Mouse (Mus musculus): Measurements from ENCODE around the gene Bicdl1. TPM values are rescaled to one million over a fixed set of nuclear protein-coding genes. Genes with fewer than 3 reads are reported as not detected.
"Not testable (repeated sequence)": the region's sequence is repeated elsewhere in the genome, so short reads cannot be mapped to it uniquely, and the experiment has no call there.

Gene Bicdl1
- polyA plus RNA-seq, 1 experiment = 18.0 TPM

GRCm38 (mm10) chr5:115760903-115761302, 29.5 kb upstream of the Bicdl1 start:
- H3K27ac ChIP-seq (ENCODE audit: insufficient read depth, low read length) = no peak overlapping the region

GRCm38 (mm10) chr5:115758431-115759180, 27.2 kb upstream of the Bicdl1 start:
- WGBS = 57% methylated on average over 10 of the region's 10 CpGs
- DNase-seq (ENCODE audit: low read depth in 1 of 2, low spot score in 2 of 2) = no peak
- Histone ChIP-seq H3K27ac (ENCODE audit: insufficient read depth, low read length) (no peak overlapping the region), H3K36me3 (ENCODE audit: control insufficient read depth, insufficient read depth, low read length) (no peaks in the 10 kb centered on the region), H3K4me1 (ENCODE audit: control insufficient read depth, insufficient read depth, insufficient read length) (no peaks in the 10 kb centered on the region; the same call in 1 of the 2 replicates), H3K4me3 (ENCODE audit: extremely low read depth, insufficient read depth, insufficient read length) (no peak overlapping the region), H3K27me3 (ENCODE audit: control insufficient read depth, insufficient read depth, low read length) (no peaks in the 10 kb centered on the region)
- TF ChIP-seq POLR2A (IDR thresholded peaks at IDR 0.05; ENCODE audit: low read depth, low read length) = no peak
- no peak for TF ChIP-seq CTCF (IDR thresholded peaks at IDR 0.05; ENCODE audit: extremely low read depth, insufficient read depth, insufficient read length, insufficient replicate concordance)

More at GRCm38 (mm10) chr5:115760903-115761302, 29.5 kb upstream of the Bicdl1 start:
- WGBS = 57% methylated on average over 11 of the region's 11 CpGs
- Histone ChIP-seq H3K4me1 (ENCODE audit: control insufficient read depth, insufficient read depth, insufficient read length) (no peaks in the 10 kb centered on the region; the same call in 1 of the 2 replicates), H3K36me3 (ENCODE audit: control insufficient read depth, insufficient read depth, low read length) (no peaks in the 10 kb centered on the region), H3K4me3 (ENCODE audit: extremely low read depth, insufficient read depth, insufficient read length) (no peak overlapping the region), H3K27me3 (ENCODE audit: control insufficient read depth, insufficient read depth, low read length) (no peaks in the 10 kb centered on the region)
- TF ChIP-seq CTCF (IDR thresholded peaks at IDR 0.05; ENCODE audit: extremely low read depth, insufficient read depth, insufficient read length, insufficient replicate concordance) = no peak
- TF ChIP-seq POLR2A (IDR thresholded peaks at IDR 0.05; ENCODE audit: low read depth, low read length) = no peak
- peak in 1 of 2 experiments; percentile 3 for DNase-seq (ENCODE audit: low read depth in 1 of 2, low spot score in 2 of 2)

- H3K36me3 ChIP-seq (ENCODE audit: control insufficient read depth, insufficient read depth, low read length) = no peaks in the 10 kb centered on the region
- no peaks in the 10 kb centered on the region; the same call in 1 of the 2 replicates for H3K4me1 ChIP-seq (ENCODE audit: control insufficient read depth, insufficient read depth, insufficient read length)
- no peak for DNase-seq (ENCODE audit: low read depth in 1 of 2, low spot score in 2 of 2)
Measured at GRCm38 (mm10) chr5:115757516-115757915, 26.1 kb upstream of the Bicdl1 start.

GRCm38 (mm10) chr5:115755501-115755900, 24.1 kb upstream of the Bicdl1 start:
- no peak for TF ChIP-seq CTCF (IDR thresholded peaks at IDR 0.05; ENCODE audit: extremely low read depth, insufficient read depth, insufficient read length, insufficient replicate concordance)
- no peak for TF ChIP-seq POLR2A (IDR thresholded peaks at IDR 0.05; ENCODE audit: low read depth, low read length)
- peaks cover 2% of the 10 kb centered on the region; the same call in 1 of the 2 replicates for H3K4me1 ChIP-seq (ENCODE audit: control insufficient read depth, insufficient read depth, insufficient read length)
- DNase-seq (ENCODE audit: low read depth in 1 of 2, low spot score in 2 of 2) = no peak
- peak overlapping the region; percentile 60; the same call in 1 of the 2 replicates for H3K27ac ChIP-seq (ENCODE audit: insufficient read depth, low read length)
- H3K36me3 ChIP-seq (ENCODE audit: control insufficient read depth, insufficient read depth, low read length) = no peaks in the 10 kb centered on the region
- WGBS = 61% methylated on average over 7 of the region's 7 CpGs
- H3K27me3 ChIP-seq (ENCODE audit: control insufficient read depth, insufficient read depth, low read length) = no peaks in the 10 kb centered on the region
- no peak overlapping the region for H3K4me3 ChIP-seq (ENCODE audit: extremely low read depth, insufficient read depth, insufficient read length)

More at GRCm38 (mm10) chr5:115757516-115757915, 26.1 kb upstream of the Bicdl1 start:
- Histone ChIP-seq H3K27me3 (ENCODE audit: control insufficient read depth, insufficient read depth, low read length) (no peaks in the 10 kb centered on the region), H3K4me3 (ENCODE audit: extremely low read depth, insufficient read depth, insufficient read length) (no peak overlapping the region), H3K27ac (ENCODE audit: insufficient read depth, low read length) (no peak overlapping the region)
- WGBS = 89% methylated on average over 8 of the region's 8 CpGs
- TF ChIP-seq CTCF (IDR thresholded peaks at IDR 0.05; ENCODE audit: extremely low read depth, insufficient read depth, insufficient read length, insufficient replicate concordance) (no peak), POLR2A (IDR thresholded peaks at IDR 0.05; ENCODE audit: low read depth, low read length) (no peak)

- 55% methylated on average over 9 of the region's 9 CpGs for WGBS
- DNase-seq (ENCODE audit: low read depth in 1 of 2, low spot score in 2 of 2) = peak; percentile 19 to 41
- H3K4me3 ChIP-seq (ENCODE audit: extremely low read depth, insufficient read depth, insufficient read length) = no peak overlapping the region
- H3K27ac ChIP-seq (ENCODE audit: insufficient read depth, low read length) = peak overlapping the region; percentile 60
- no peaks in the 10 kb centered on the region for H3K36me3 ChIP-seq (ENCODE audit: control insufficient read depth, insufficient read depth, low read length)
- no peaks in the 10 kb centered on the region for H3K27me3 ChIP-seq (ENCODE audit: control insufficient read depth, insufficient read depth, low read length)
- H3K4me1 ChIP-seq (ENCODE audit: control insufficient read depth, insufficient read depth, insufficient read length) = peaks cover 2% of the 10 kb centered on the region; the same call in 1 of the 2 replicates
- TF ChIP-seq CTCF (IDR thresholded peaks at IDR 0.05; ENCODE audit: extremely low read depth, insufficient read depth, insufficient read length, insufficient replicate concordance) = no peak
- no peak for TF ChIP-seq POLR2A (IDR thresholded peaks at IDR 0.05; ENCODE audit: low read depth, low read length)
Measured at GRCm38 (mm10) chr5:115754831-115755230, 23.4 kb upstream of the Bicdl1 start.

GRCm38 (mm10) chr5:115752883-115753282, 21.5 kb upstream of the Bicdl1 start:
- H3K4me3 ChIP-seq (ENCODE audit: extremely low read depth, insufficient read depth, insufficient read length) = no peak overlapping the region
- H3K36me3 ChIP-seq (ENCODE audit: control insufficient read depth, insufficient read depth, low read length) = no peaks in the 10 kb centered on the region
- no peak overlapping the region for H3K27ac ChIP-seq (ENCODE audit: insufficient read depth, low read length)
- no peak for TF ChIP-seq POLR2A (IDR thresholded peaks at IDR 0.05; ENCODE audit: low read depth, low read length)
- no peak for TF ChIP-seq CTCF (IDR thresholded peaks at IDR 0.05; ENCODE audit: extremely low read depth, insufficient read depth, insufficient read length, insufficient replicate concordance)
- peaks cover 2% of the 10 kb centered on the region; the same call in 1 of the 2 replicates for H3K4me1 ChIP-seq (ENCODE audit: control insufficient read depth, insufficient read depth, insufficient read length)
- no peak for DNase-seq (ENCODE audit: low read depth in 1 of 2, low spot score in 2 of 2)
- H3K27me3 ChIP-seq (ENCODE audit: control insufficient read depth, insufficient read depth, low read length) = no peaks in the 10 kb centered on the region
- WGBS = 19% methylated on average over 5 of the region's 5 CpGs

- WGBS = 91% methylated on average over 9 of the region's 9 CpGs
- not testable (repeated sequence) for H3K27me3 ChIP-seq (ENCODE audit: control insufficient read depth, insufficient read depth, low read length); H3K36me3 ChIP-seq (ENCODE audit: control insufficient read depth, insufficient read depth, low read length); H3K4me1 ChIP-seq (ENCODE audit: control insufficient read depth, insufficient read depth, insufficient read length); DNase-seq (ENCODE audit: low read depth in 1 of 2, low spot score in 2 of 2); H3K4me3 ChIP-seq (ENCODE audit: extremely low read depth, insufficient read depth, insufficient read length); H3K27ac ChIP-seq (ENCODE audit: insufficient read depth, low read length)
Measured at GRCm38 (mm10) chr5:115751916-115752315, 20.5 kb upstream of the Bicdl1 start.

All from spleen, adult 2 months (tissue).